Mouse (Mus musculus) thymus, adult 2 months (tissue): ENCODE measurements around the gene Asgr2.

Source experiments
- CTCF ChIP-seq: fragments of 200-500 bp; IDR thresholded peaks from 2 replicates; pipeline ENCODE4 v1.5.1; 2012; ENCODE audit warnings: mild to moderate bottlenecking, control low read depth, low read length, moderate library complexity, borderline replicate concordance; ENCODE audit not compliant: control insufficient read depth, poor library complexity, insufficient read depth; ENCODE audit errors: extremely low read depth
- POLR2A ChIP-seq: fragments of 200-500 bp; IDR thresholded peaks from 2 replicates; pipeline ENCODE4 v1.6.1; 2012; ENCODE audit warnings: mild to moderate bottlenecking, low read length, control low read depth, moderate library complexity; ENCODE audit not compliant: control insufficient read depth, poor library complexity, insufficient read depth; ENCODE audit errors: extremely low read depth

GRCm38 (mm10) chr11:70068245-70068644 lies 24.2 kb upstream of the Asgr2 start:
- no peak for TF ChIP-seq CTCF
- TF ChIP-seq POLR2A, result no peak
